Mouse (Mus musculus): ENCODE results near the gene Exoc7.

GRCm38 (mm10) chr11:116280751-116281663 lies 26.0 kb downstream of the Exoc7 start, which contains the start of gene Galr2:
- TF ChIP-seq CTCF (IDR thresholded peaks at IDR 0.05; ENCODE audit: borderline replicate concordance, insufficient read depth, low read depth, low read length) (no peak), POLR2A (IDR thresholded peaks at IDR 0.05; ENCODE audit: borderline replicate concordance, insufficient read depth, low read length) (no peak)

Measured in cerebellum, adult 2 months (tissue).